Mouse (Mus musculus) embryonic stem cell, embryonic (primary cell): ENCODE results near the gene Minpp1.

ENCODE experiments used
- CTCF ChIA-PET, 4 experiments: fragments of 300-600 bp in 2 of 4; fragments of 350-600 bp in 2 of 4; sonication (Branson Sonifier 250); formaldehyde crosslinking; loops; one replicate each; lab custom pipeline; 2022; ENCODE audit warnings: inconsistent platforms in 2 of 4; lab: Charles Lee
- POLR2A ChIA-PET, 4 experiments: fragments of 300-600 bp in 2 of 4; fragments of 350-600 bp in 2 of 4; sonication (Branson Sonifier 250); formaldehyde crosslinking; loops; one replicate each; lab custom pipeline; 2022; ENCODE audit warnings: antibody characterized with exemption in 4 of 4, inconsistent platforms in 1 of 4; lab: Charles Lee

The Minpp1 gene

GRCm38 (mm10) chr19:32484941-32485660, 468 bp upstream of the Minpp1 start:
- POLR2A ChIA-PET: interaction anchor here (0.6 to 1.9 kb wide), 15 partner anchors 9 to 651 kb away, joined by 3 to 11 read pairs (median 4); partner anchors contain the start of genes Pten (in 1 of the 4) and Sgms1 (in 1 of the 4)

GRCm38 (mm10) chr19:32486106-32486724, 646 bp downstream of the Minpp1 start:
- POLR2A ChIA-PET: interaction anchor here in 3 of 4 experiments (0.6 to 1.9 kb wide), 8 partner anchors 8 to 388 kb away, joined by 3 to 8 read pairs (median 4); partner anchors contain the start of genes Pten (in 1 of the 3) and Sgms1 (in 1 of the 3)
- CTCF ChIA-PET: interaction anchor here in 3 of 4 experiments (0.6 to 1.6 kb wide), 5 partner anchors 10 to 1143 kb away, joined by 3 to 4 read pairs (median 3); no protein-coding TSS in a partner anchor

More at GRCm38 (mm10) chr19:32484941-32485660, 468 bp upstream of the Minpp1 start:
- CTCF ChIA-PET: interaction anchor here in 2 of 4 experiments (0.6 to 1.1 kb wide), 4 partner anchors 9 to 315 kb away, joined by 3 to 4 read pairs (median 3); no protein-coding TSS in a partner anchor

- ChIA-PET POLR2A (interaction anchor here in 2 of 4 experiments (0.6 to 1.2 kb wide), 2 partner anchors 34 to 225 kb away, joined by 3 to 4 read pairs; no protein-coding TSS in a partner anchor), CTCF (interaction anchor here in 1 of 4 experiments (1.6 kb wide), 1 partner anchor 25 kb away, joined by 3 read pairs; no protein-coding TSS in a partner anchor)
Measured at GRCm38 (mm10) chr19:32487595-32488255, 2.2 kb downstream of the Minpp1 start.

- CTCF ChIA-PET: interaction anchor here in 3 of 4 experiments (0.6 kb wide), 5 partner anchors 234 to 1429 kb away, joined by 4 to 7 read pairs (median 5); no protein-coding TSS in a partner anchor
- POLR2A ChIA-PET: interaction anchor here in 3 of 4 experiments (0.6 to 1.3 kb wide), 8 partner anchors 9 to 726 kb away, joined by 3 to 6 read pairs (median 4); no protein-coding TSS in a partner anchor
Measured at GRCm38 (mm10) chr19:32489166-32489895, 3.8 kb downstream of the Minpp1 start.

- ChIA-PET POLR2A (interaction anchor here in 1 of 4 experiments (0.6 kb wide), 1 partner anchor 35 kb away, joined by 6 read pairs; no protein-coding TSS in a partner anchor), CTCF (interaction anchor here in 2 of 4 experiments (0.6 to 1.3 kb wide), 2 partner anchors 22 to 93 kb away, joined by 3 to 6 read pairs; no protein-coding TSS in a partner anchor)
Measured at GRCm38 (mm10) chr19:32490976-32491375, 5.4 kb downstream of the Minpp1 start.

GRCm38 (mm10) chr19:32492339-32492738, 6.8 kb downstream of the Minpp1 start:
- CTCF ChIA-PET: no interaction called here
- POLR2A ChIA-PET: interaction anchor here in 1 of 4 experiments (0.5 kb wide), 2 partner anchors 63 to 143 kb away, joined by 3 to 6 read pairs; no protein-coding TSS in a partner anchor

- ChIA-PET POLR2A (no interaction called here), CTCF (no interaction called here)
Measured at GRCm38 (mm10) chr19:32492981-32493380, 7.4 kb downstream of the Minpp1 start.

- POLR2A ChIA-PET: interaction anchor here in 2 of 4 experiments (1.1 to 1.6 kb wide), 4 partner anchors 8 to 30 kb away, joined by 3 to 4 read pairs (median 4); partner anchors contain the start of gene Minpp1 (in 2 of the 2)
Measured at GRCm38 (mm10) chr19:32493471-32493870, 7.9 kb downstream of the Minpp1 start.

GRCm38 (mm10) chr19:32494611-32495010, 9.0 kb downstream of the Minpp1 start:
- ChIA-PET POLR2A (interaction anchor here in 2 of 4 experiments (1.1 to 1.6 kb wide), 4 partner anchors 9 to 29 kb away, joined by 3 to 4 read pairs (median 4); partner anchors contain the start of gene Minpp1 (in 2 of the 2)), CTCF (no interaction called here)

More at GRCm38 (mm10) chr19:32493471-32493870, 7.9 kb downstream of the Minpp1 start:
- CTCF ChIA-PET: no interaction called here

GRCm38 (mm10) chr19:32495034-32495433, 9.5 kb downstream of the Minpp1 start:
- ChIA-PET POLR2A (interaction anchor here in 1 of 4 experiments (1.4 to 1.6 kb wide), 3 partner anchors 10 to 28 kb away, joined by 3 to 4 read pairs (median 4); partner anchors contain the start of gene Minpp1), CTCF (no interaction called here)

- ChIA-PET CTCF (no interaction called here), POLR2A (interaction anchor here in 1 of 4 experiments (1.0 kb wide), 1 partner anchor 215 kb away, joined by 3 read pairs; no protein-coding TSS in a partner anchor)
Measured at GRCm38 (mm10) chr19:32497411-32497810, 11.8 kb downstream of the Minpp1 start.

- POLR2A ChIA-PET: interaction anchor here in 1 of 4 experiments (1.0 to 1.9 kb wide), 2 partner anchors 13 to 215 kb away, joined by 3 to 4 read pairs; partner anchors contain the start of gene Minpp1
Measured at GRCm38 (mm10) chr19:32498002-32498401, 12.4 kb downstream of the Minpp1 start.

GRCm38 (mm10) chr19:32501414-32501813, 15.8 kb downstream of the Minpp1 start:
- ChIA-PET CTCF (interaction anchor here in 1 of 4 experiments (0.8 kb wide), 1 partner anchor 17 kb away, joined by 8 read pairs; no protein-coding TSS in a partner anchor), POLR2A (no interaction called here)

More at GRCm38 (mm10) chr19:32498002-32498401, 12.4 kb downstream of the Minpp1 start:
- CTCF ChIA-PET: interaction anchor here in 1 of 4 experiments (1.2 kb wide), 1 partner anchor 14 kb away, joined by 3 read pairs; no protein-coding TSS in a partner anchor

- POLR2A ChIA-PET: interaction anchor here in 1 of 4 experiments (1.2 to 1.5 kb wide), 2 partner anchors 28 to 117 kb away, joined by 3 read pairs; no protein-coding TSS in a partner anchor
- CTCF ChIA-PET: no interaction called here
Measured at GRCm38 (mm10) chr19:32506081-32506480, 20.5 kb downstream of the Minpp1 start.

GRCm38 (mm10) chr19:32506514-32506913, 20.9 kb downstream of the Minpp1 start:
- ChIA-PET POLR2A (interaction anchor here in 2 of 4 experiments (1.5 to 2.7 kb wide), 3 partner anchors 12 to 29 kb away, joined by 3 to 8 read pairs (median 3); no protein-coding TSS in a partner anchor), CTCF (interaction anchor here in 1 of 4 experiments (0.5 kb wide), 1 partner anchor 644 kb away, joined by 3 read pairs; no protein-coding TSS in a partner anchor)

- ChIA-PET POLR2A (interaction anchor here in 2 of 4 experiments (0.9 to 2.7 kb wide), 4 partner anchors 13 to 1424 kb away, joined by 3 to 8 read pairs (median 3); partner anchors contain the start of gene Cstf2t (in 1 of the 2)), CTCF (interaction anchor here in 2 of 4 experiments (0.5 to 0.7 kb wide), 4 partner anchors 18 to 644 kb away, joined by 3 to 11 read pairs (median 6); no protein-coding TSS in a partner anchor)
Measured at GRCm38 (mm10) chr19:32507100-32507499, 21.5 kb downstream of the Minpp1 start.
